Mouse (Mus musculus) inflammation-experienced regulatory T-cells (primary cell): ENCODE data around the gene Olfr1215. TPM values are rescaled to one million over a fixed set of nuclear protein-coding genes. Genes with fewer than 3 reads are reported as not detected.

Source experiments
- polyA plus RNA-seq, 2 experiments: library from polyadenylated mRNA; unstranded; fragments of 100-300 nt; shearing (Covaris generic); gene quantifications; one replicate each; pipeline ENCODE4 v1.2.1; 2017

Olfr1215 gene
- polyA plus RNA-seq: under 1 TPM; 0.49 to 0.53 TPM

GRCm38 (mm10) chr2:89006873-89007272, at the start of gene Olfr1215:
Olfr1215 (minus strand) TSS chr2:89006973.

GRCm38 (mm10) chr2:89031965-89032364, 25.2 kb upstream of the Olfr1215 start, which contains the start of gene Olfr1217:
Olfr1217 (minus strand) TSS chr2:89032065.

GRCm38 (mm10) chr2:89018240-89018639, 11.5 kb upstream of the Olfr1215 start, which contains the start of gene Olfr1216:
Olfr1216 (minus strand) TSS chr2:89018340.

GRCm38 (mm10) chr2:88992553-88992952, 14.2 kb downstream of the Olfr1215 start, which contains the start of gene Olfr1214:
Olfr1214 (minus strand) TSS chr2:88992653.

GRCm38 (mm10) chr2:88980181-88980580, 26.6 kb downstream of the Olfr1215 start, which contains the start of gene Gm13762:
Gm13762 (minus strand) TSS chr2:88980281.

GRCm38 (mm10) chr2:88953669-88954068, 53.1 kb downstream of the Olfr1215 start, which contains the start of gene Olfr1212:
Olfr1212 (plus strand) TSS chr2:88953969.

Other genes starting within 250 kb of the Olfr1215 start
- not detected for gene Olfr1199, start 246.5 kb downstream of the Olfr1215 start, polyA plus RNA-seq
- not detected for gene Olfr1200, start 236.5 kb downstream of the Olfr1215 start, polyA plus RNA-seq
- gene Olfr1201, start 213.9 kb downstream of the Olfr1215 start, polyA plus RNA-seq: not detected
- gene Olfr1202, start 192.5 kb downstream of the Olfr1215 start, polyA plus RNA-seq: under 1 TPM in 1 of 2 experiments, not detected in 1; 0.04 TPM
- gene Olfr1205, start 177.2 kb downstream of the Olfr1215 start, polyA plus RNA-seq: 1 to 10 TPM in 1 of 2 experiments, under 1 TPM in 1; 0.17 to 1.2 TPM
- under 1 TPM in 1 of 2 experiments, not detected in 1; 0.06 TPM for gene Olfr1204, start 157.7 kb downstream of the Olfr1215 start, polyA plus RNA-seq
- under 1 TPM in 1 of 2 experiments, not detected in 1; 0.61 TPM for gene Olfr1206, start 143.7 kb downstream of the Olfr1215 start, polyA plus RNA-seq
- 1 to 10 TPM in 1 of 2 experiments, not detected in 1; 1.9 TPM for gene Olfr1208, start 104.7 kb downstream of the Olfr1215 start, polyA plus RNA-seq
- under 1 TPM; 0.04 to 0.37 TPM for gene Olfr1209, start 91.8 kb downstream of the Olfr1215 start, polyA plus RNA-seq
- gene Olfr1211, start 68.9 kb downstream of the Olfr1215 start, polyA plus RNA-seq: not detected
- under 1 TPM in 1 of 2 experiments, not detected in 1; 0.16 TPM for gene Olfr1212, start 53.0 kb downstream of the Olfr1215 start, polyA plus RNA-seq
- not detected for gene Gm13762, start 26.7 kb downstream of the Olfr1215 start, polyA plus RNA-seq
- gene Olfr1214, start 14.3 kb downstream of the Olfr1215 start, polyA plus RNA-seq: under 1 TPM in 1 of 2 experiments, not detected in 1; 0.23 TPM
- not detected for gene Olfr1216, start 11.4 kb upstream of the Olfr1215 start, polyA plus RNA-seq
- under 1 TPM; 0.07 to 0.11 TPM for gene Olfr1217, start 25.1 kb upstream of the Olfr1215 start, polyA plus RNA-seq
- gene Olfr1218, start 54.2 kb upstream of the Olfr1215 start, polyA plus RNA-seq: not detected
- not detected for gene Olfr1219, start 76.5 kb upstream of the Olfr1215 start, polyA plus RNA-seq
- gene Olfr1220, start 99.9 kb upstream of the Olfr1215 start, polyA plus RNA-seq: under 1 TPM; 0.08 to 0.62 TPM
- not detected for gene Olfr1221, start 110.3 kb upstream of the Olfr1215 start, polyA plus RNA-seq
- not detected for gene Olfr1222, start 126.1 kb upstream of the Olfr1215 start, polyA plus RNA-seq
- gene Olfr1223, start 144.6 kb upstream of the Olfr1215 start, polyA plus RNA-seq: under 1 TPM in 1 of 2 experiments, not detected in 1; 0.30 TPM
- not detected for gene Olfr1224-ps1, start 157.1 kb upstream of the Olfr1215 start, polyA plus RNA-seq
- gene Olfr1225, start 167.7 kb upstream of the Olfr1215 start, polyA plus RNA-seq: under 1 TPM; 0.06 to 0.77 TPM
- gene Olfr1226, start 193.1 kb upstream of the Olfr1215 start, polyA plus RNA-seq: not detected
- 1 to 10 TPM in 1 of 2 experiments, under 1 TPM in 1; 0.42 to 1.1 TPM for gene Olfr1228, start 247.1 kb upstream of the Olfr1215 start, polyA plus RNA-seq